Mouse (Mus musculus) ES-E14 (cell line): ENCODE data around the gene Npl.

Source experiments
- CHD2 ChIP-seq: IDR thresholded peaks from 2 replicates; pipeline ENCODE4 v1.6.1; 2014; ENCODE audit warnings: mild to moderate bottlenecking, low read depth, low read length, inconsistent platforms
- HCFC1 ChIP-seq: IDR thresholded peaks from 2 replicates; pipeline ENCODE4 v1.6.1; 2012; ENCODE audit warnings: low read length, inconsistent platforms, borderline replicate concordance; ENCODE audit not compliant: insufficient read depth
- ZC3H11A ChIP-seq: IDR thresholded peaks from 2 replicates; pipeline ENCODE4 v1.6.1; 2012; ENCODE audit warnings: low read depth, mild to moderate bottlenecking, inconsistent platforms, low read length, borderline replicate concordance
- ZNF384 ChIP-seq: IDR thresholded peaks from 2 replicates; pipeline ENCODE4 v1.6.1; 2012; ENCODE audit warnings: low read depth, low read length, inconsistent platforms

- TF ChIP-seq HCFC1 (no peak), ZC3H11A (no peak), CHD2 (no peak), ZNF384 (no peak)
Observed at GRCm38 (mm10) chr1:153500030-153500429, 49.8 kb downstream of the Npl start.
